Mouse (Mus musculus) adrenal gland, postnatal 36 days (tissue): ENCODE data around the gene Gabrr2. TPM values are rescaled to one million over a fixed set of nuclear protein-coding genes. Genes with fewer than 3 reads are reported as not detected.

Experiments used
- total RNA-seq, 2 experiments: library from RNA; stranded (reverse); gene quantifications; 2 replicates each; pipeline ENCODE4 v1.2.3; 2021

Gabrr2 gene
- total RNA-seq, 2 experiments from 2014 or later: 0.20 to 0.26 TPM

Other genes starting within 250 kb of the Gabrr2 start
- 1 to 10 TPM; 1.6 to 3.1 TPM for gene Ankrd6, start 112.2 kb upstream of the Gabrr2 start, total RNA-seq
- 1 to 10 TPM; 7.9 to 10.0 TPM for gene Rragd, start 80.0 kb upstream of the Gabrr2 start, total RNA-seq
- 10 to 100 TPM; 74.0 to 86.9 TPM for gene Ube2j1, start 31.6 kb upstream of the Gabrr2 start, total RNA-seq
- gene Gabrr1, start 69.5 kb downstream of the Gabrr2 start, total RNA-seq: under 1 TPM in 1 of 2 experiments, not detected in 1; 0.13 TPM
- 10 to 100 TPM; 17.9 to 63.5 TPM for gene Pm20d2, start 126.7 kb downstream of the Gabrr2 start, total RNA-seq
- 1 to 10 TPM in 1 of 2 experiments, under 1 TPM in 1; 0.76 to 1.2 TPM for gene Srsf12, start 146.0 kb downstream of the Gabrr2 start, total RNA-seq
- gene Pnrc1, start 227.2 kb downstream of the Gabrr2 start, total RNA-seq: 100 to 1,000 TPM; 192 to 221 TPM
- 10 to 100 TPM; 29.6 to 43.7 TPM for gene Rngtt, start 247.3 kb downstream of the Gabrr2 start, total RNA-seq